Mouse (Mus musculus): Measurements from ENCODE around the gene C1qtnf6. TPM values are rescaled to one million over a fixed set of nuclear protein-coding genes. Genes with fewer than 3 reads are reported as not detected.

Gene C1qtnf6
- polyA plus RNA-seq (2012; rRNA removed): 3.1 and 3.5 TPM in 2 replicates

GRCm38 (mm10) chr15:78530671-78531450 is at the start of gene C1qtnf6:
Gene C1qtnf6 (minus strand): TSS chr15:78531416.
- no peaks in the 10 kb centered on the region for H3K27me3 ChIP-seq (ENCODE audit: control insufficient read depth, insufficient read depth, low read length)
- peaks cover 46% of the 10 kb centered on the region for H3K4me1 ChIP-seq (ENCODE audit: control insufficient read depth, insufficient read depth, low read length)
- peak within 1 kb of the TSS; percentile 73 for H3K4me3 ChIP-seq (replicated peaks; ENCODE audit: insufficient read depth, low read depth, low read length)
- no peak for TF ChIP-seq CTCF (IDR thresholded peaks at IDR 0.05; ENCODE audit: borderline replicate concordance, insufficient read depth, low read depth, low read length)
- no peak for TF ChIP-seq POLR2A (IDR thresholded peaks at IDR 0.05; ENCODE audit: borderline replicate concordance, insufficient read depth, low read length)
- peak; percentile 72 to 83 for DNase-seq
- 47% methylated on average over 17 of the region's 17 CpGs for WGBS
- H3K27ac ChIP-seq (ENCODE audit: insufficient read depth, low read length): peak within 1 kb of the TSS; percentile 77

GRCm38 (mm10) chr15:78576284-78576810 is 45.1 kb upstream of the C1qtnf6 start:
- TF ChIP-seq CTCF (IDR thresholded peaks at IDR 0.05; ENCODE audit: borderline replicate concordance, insufficient read depth, low read depth, low read length): no peak
- TF ChIP-seq POLR2A (IDR thresholded peaks at IDR 0.05; ENCODE audit: borderline replicate concordance, insufficient read depth, low read length): no peak
- 54% methylated on average over 4 of the region's 4 CpGs for WGBS
- Histone ChIP-seq H3K27me3 (ENCODE audit: control insufficient read depth, insufficient read depth, low read length) (no peaks in the 10 kb centered on the region; the same call in 1 of the 2 replicates), H3K4me3 (replicated peaks; ENCODE audit: insufficient read depth, low read depth, low read length) (no peak overlapping the region), H3K4me1 (ENCODE audit: control insufficient read depth, insufficient read depth, low read length) (no peaks in the 10 kb centered on the region; the same call in 1 of the 2 replicates), H3K27ac (ENCODE audit: insufficient read depth, low read length) (no peak overlapping the region)
- DNase-seq: no peak

- 80% methylated on average over 8 of the region's 8 CpGs for WGBS
- H3K27me3 ChIP-seq (ENCODE audit: control insufficient read depth, insufficient read depth, low read length): no peaks in the 10 kb centered on the region; the same call in 1 of the 2 replicates
- H3K4me3 ChIP-seq (replicated peaks; ENCODE audit: insufficient read depth, low read depth, low read length): no peak within 1 kb of the TSS
- TF ChIP-seq POLR2A (IDR thresholded peaks at IDR 0.05; ENCODE audit: borderline replicate concordance, insufficient read depth, low read length) (no peak), CTCF (IDR thresholded peaks at IDR 0.05; ENCODE audit: borderline replicate concordance, insufficient read depth, low read depth, low read length) (no peak)
- no peak for DNase-seq
- H3K4me1 ChIP-seq (ENCODE audit: control insufficient read depth, insufficient read depth, low read length): no peaks in the 10 kb centered on the region
- H3K27ac ChIP-seq (ENCODE audit: insufficient read depth, low read length): no peak within 1 kb of the TSS
These were observed 41.6 kb upstream of the C1qtnf6 start, which contains the start of gene Rac2 for GRCm38 (mm10) chr15:78572658-78573397. Gene Rac2 (minus strand): TSS chr15:78572783.

GRCm38 (mm10) chr15:78572270-78572600 is 41.0 kb upstream of the C1qtnf6 start:
- 93% methylated on average over 5 of the region's 5 CpGs for WGBS
- no peaks in the 10 kb centered on the region; the same call in 1 of the 2 replicates for H3K27me3 ChIP-seq (ENCODE audit: control insufficient read depth, insufficient read depth, low read length)
- no peaks in the 10 kb centered on the region for H3K4me1 ChIP-seq (ENCODE audit: control insufficient read depth, insufficient read depth, low read length)
- no peak for TF ChIP-seq POLR2A (IDR thresholded peaks at IDR 0.05; ENCODE audit: borderline replicate concordance, insufficient read depth, low read length)
- no peak for TF ChIP-seq CTCF (IDR thresholded peaks at IDR 0.05; ENCODE audit: borderline replicate concordance, insufficient read depth, low read depth, low read length)
- H3K4me3 ChIP-seq (replicated peaks; ENCODE audit: insufficient read depth, low read depth, low read length): no peak overlapping the region
- DNase-seq: no peak
- no peak overlapping the region for H3K27ac ChIP-seq (ENCODE audit: insufficient read depth, low read length)

- DNase-seq: no peak
- Histone ChIP-seq H3K27ac (ENCODE audit: insufficient read depth, low read length) (no peak overlapping the region), H3K4me3 (replicated peaks; ENCODE audit: insufficient read depth, low read depth, low read length) (no peak overlapping the region), H3K27me3 (ENCODE audit: control insufficient read depth, insufficient read depth, low read length) (no peaks in the 10 kb centered on the region; the same call in 1 of the 2 replicates), H3K4me1 (ENCODE audit: control insufficient read depth, insufficient read depth, low read length) (no peaks in the 10 kb centered on the region)
- TF ChIP-seq CTCF (IDR thresholded peaks at IDR 0.05; ENCODE audit: borderline replicate concordance, insufficient read depth, low read depth, low read length) (no peak), POLR2A (IDR thresholded peaks at IDR 0.05; ENCODE audit: borderline replicate concordance, insufficient read depth, low read length) (no peak)
- WGBS: 71% methylated on average over 16 of the region's 16 CpGs
These were observed 40.5 kb upstream of the C1qtnf6 start for GRCm38 (mm10) chr15:78571554-78572269.

- Histone ChIP-seq H3K27me3 (ENCODE audit: control insufficient read depth, insufficient read depth, low read length) (no peaks in the 10 kb centered on the region; the same call in 1 of the 2 replicates), H3K4me3 (replicated peaks; ENCODE audit: insufficient read depth, low read depth, low read length) (no peak overlapping the region), H3K4me1 (ENCODE audit: control insufficient read depth, insufficient read depth, low read length) (no peaks in the 10 kb centered on the region), H3K27ac (ENCODE audit: insufficient read depth, low read length) (no peak overlapping the region)
- no peak for DNase-seq
- 98% methylated on average over 5 of the region's 5 CpGs for WGBS
- TF ChIP-seq CTCF (IDR thresholded peaks at IDR 0.05; ENCODE audit: borderline replicate concordance, insufficient read depth, low read depth, low read length) (no peak), POLR2A (IDR thresholded peaks at IDR 0.05; ENCODE audit: borderline replicate concordance, insufficient read depth, low read length) (no peak)
These were observed 39.0 kb upstream of the C1qtnf6 start for GRCm38 (mm10) chr15:78570170-78570569.

- no peaks in the 10 kb centered on the region for H3K4me1 ChIP-seq (ENCODE audit: control insufficient read depth, insufficient read depth, low read length)
- WGBS: 66% methylated on average over 9 of the region's 9 CpGs
- TF ChIP-seq POLR2A (IDR thresholded peaks at IDR 0.05; ENCODE audit: borderline replicate concordance, insufficient read depth, low read length) (no peak), CTCF (IDR thresholded peaks at IDR 0.05; ENCODE audit: borderline replicate concordance, insufficient read depth, low read depth, low read length) (no peak)
- no peaks in the 10 kb centered on the region for H3K27me3 ChIP-seq (ENCODE audit: control insufficient read depth, insufficient read depth, low read length)
- no peak for DNase-seq
- H3K27ac ChIP-seq (ENCODE audit: insufficient read depth, low read length): no peak overlapping the region
- no peak overlapping the region for H3K4me3 ChIP-seq (replicated peaks; ENCODE audit: insufficient read depth, low read depth, low read length)
These were observed 36.4 kb upstream of the C1qtnf6 start for GRCm38 (mm10) chr15:78567608-78568120.

All from cerebellum, adult 2 months (tissue).